Mouse (Mus musculus) stomach, embryonic 15.5 days (tissue): Measurements from ENCODE around the gene Gm4869. TPM values are rescaled to one million over a fixed set of nuclear protein-coding genes. Genes with fewer than 3 reads are reported as not detected.
A peak's percentile ranks its signal among the peaks of the same experiment; 100 is the strongest.

Experiments
- ATAC-seq: fragments of 200-750 bp; cut with Nextera tagmentation; 2 replicates; pipeline ENCODE4 v1.8.0; 2017; ENCODE audit warnings: low read depth, moderate number of reproducible peaks, moderate TSS enrichment; ENCODE audit not compliant: insufficient read depth, low FRiP score
- H3K27ac ChIP-seq: fragments of 300-500 bp; sonication (generic); 2 replicates; pipeline ENCODE4 v1.5.1; 2015; ENCODE audit warnings: mild to moderate bottlenecking, inconsistent platforms
- H3K27me3 ChIP-seq: fragments of 300-500 bp; sonication (generic); replicated peaks from 2 replicates; pipeline ENCODE4 v1.6.1; 2015; ENCODE audit warnings: inconsistent platforms
- H3K36me3 ChIP-seq: fragments of 300-500 bp; sonication (generic); 2 replicates; pipeline ENCODE4 v1.6.1; 2015; ENCODE audit warnings: inconsistent platforms
- H3K4me1 ChIP-seq: fragments of 300-500 bp; sonication (generic); 2 replicates; pipeline ENCODE4 v1.6.1; 2015; ENCODE audit warnings: inconsistent platforms
- H3K4me2 ChIP-seq: fragments of 300-500 bp; sonication (generic); 2 replicates; pipeline ENCODE4 v1.6.1; 2015; ENCODE audit warnings: mild to moderate bottlenecking, inconsistent platforms
- H3K4me3 ChIP-seq: fragments of 300-500 bp; sonication (generic); replicated peaks from 2 replicates; pipeline ENCODE4 v1.5.1; 2015; ENCODE audit warnings: inconsistent platforms
- H3K9ac ChIP-seq: fragments of 300-500 bp; sonication (generic); 2 replicates; pipeline ENCODE4 v1.6.1; 2015; ENCODE audit warnings: inconsistent platforms
- H3K9me3 ChIP-seq: fragments of 300-500 bp; sonication (generic); 2 replicates; pipeline ENCODE4 v1.6.1; 2016; ENCODE audit warnings: inconsistent platforms
- WGBS: fragments of 180-500 bp; shearing (Covaris S2); methylation state at CpG from one replicate; pipeline ENCODE4 v1.1.7; 2015; 5-methylcytosine and 5-hydroxymethylcytosine counted together
- polyA plus RNA-seq: library from polyadenylated mRNA; unstranded; fragments of >200 nt; fragmentation: Nextera tagmentation; extraction: Ambion mirVana; gene quantifications from 2 replicates; pipeline ENCODE4 v1.2.1, GENCODE M21; 2015

Gm4869 gene
- polyA plus RNA-seq, 1 experiment from 2014 or later = not detected

GRCm38 (mm10) chr5:140509204-140509603 lies 63.8 kb downstream of the Gm4869 start:
- H3K9ac ChIP-seq = no peak overlapping the region
- H3K4me3 ChIP-seq = no peak overlapping the region
- H3K4me1 ChIP-seq = peaks cover 41% of the 10 kb centered on the region
- no peak overlapping the region for H3K27ac ChIP-seq
- no peaks in the 10 kb centered on the region for H3K9me3 ChIP-seq
- 55% methylated on average over 9 of the region's 9 CpGs for WGBS
- no peaks in the 10 kb centered on the region for H3K27me3 ChIP-seq
- no peak for ATAC-seq
- no peak overlapping the region for H3K4me2 ChIP-seq
- no peaks in the 10 kb centered on the region for H3K36me3 ChIP-seq

GRCm38 (mm10) chr5:140510012-140511000 lies 64.9 kb downstream of the Gm4869 start:
- WGBS = 53% methylated on average over 27 of the region's 27 CpGs
- H3K9me3 ChIP-seq = no peaks in the 10 kb centered on the region
- no peak overlapping the region for H3K27ac ChIP-seq
- ATAC-seq = no peak
- H3K4me1 ChIP-seq = peaks cover 43% of the 10 kb centered on the region
- H3K9ac ChIP-seq = no peak overlapping the region
- H3K4me2 ChIP-seq = no peak overlapping the region
- H3K27me3 ChIP-seq = no peaks in the 10 kb centered on the region
- H3K4me3 ChIP-seq = no peak overlapping the region
- H3K36me3 ChIP-seq = no peaks in the 10 kb centered on the region

GRCm38 (mm10) chr5:140513921-140514320 lies 68.5 kb downstream of the Gm4869 start:
- no peak overlapping the region for H3K9ac ChIP-seq
- H3K4me2 ChIP-seq = no peak overlapping the region
- 73% methylated on average over 8 of the region's 8 CpGs for WGBS
- peaks cover 15% of the 10 kb centered on the region for H3K4me1 ChIP-seq
- no peak overlapping the region for H3K4me3 ChIP-seq
- no peaks in the 10 kb centered on the region for H3K9me3 ChIP-seq
- no peaks in the 10 kb centered on the region for H3K36me3 ChIP-seq
- H3K27me3 ChIP-seq = no peaks in the 10 kb centered on the region
- no peak for ATAC-seq
- H3K27ac ChIP-seq = no peak overlapping the region

- Histone ChIP-seq H3K27me3 (no peaks in the 10 kb centered on the region), H3K4me1 (peaks cover 14% of the 10 kb centered on the region), H3K4me3 (no peak overlapping the region), H3K4me2 (no peak overlapping the region), H3K36me3 (no peaks in the 10 kb centered on the region), H3K27ac (no peak overlapping the region), H3K9me3 (no peaks in the 10 kb centered on the region), H3K9ac (no peak overlapping the region)
- peak; percentile 24 for ATAC-seq
- WGBS = 23% methylated on average over 7 of the region's 7 CpGs
These were observed 69.5 kb downstream of the Gm4869 start for GRCm38 (mm10) chr5:140514799-140515486.

- H3K27me3 ChIP-seq = no peaks in the 10 kb centered on the region
- 88% methylated on average over 21 of the region's 21 CpGs for WGBS
- no peak for ATAC-seq
- H3K4me1 ChIP-seq = peaks cover 9% of the 10 kb centered on the region
- no peaks in the 10 kb centered on the region for H3K36me3 ChIP-seq
- no peak overlapping the region for H3K4me2 ChIP-seq
- H3K9me3 ChIP-seq = no peaks in the 10 kb centered on the region
- H3K9ac ChIP-seq = no peak overlapping the region
- H3K4me3 ChIP-seq = no peak overlapping the region
- H3K27ac ChIP-seq = no peak overlapping the region
These were observed 71.9 kb downstream of the Gm4869 start for GRCm38 (mm10) chr5:140517159-140517920.

- no peaks in the 10 kb centered on the region for H3K36me3 ChIP-seq
- H3K9ac ChIP-seq = no peak overlapping the region
- 71% methylated on average over 4 of the region's 4 CpGs for WGBS
- H3K9me3 ChIP-seq = no peaks in the 10 kb centered on the region
- H3K4me3 ChIP-seq = no peak overlapping the region
- ATAC-seq = no peak
- no peaks in the 10 kb centered on the region for H3K27me3 ChIP-seq
- peaks cover 9% of the 10 kb centered on the region for H3K4me1 ChIP-seq
- H3K4me2 ChIP-seq = no peak overlapping the region
- H3K27ac ChIP-seq = no peak overlapping the region
These were observed 72.4 kb downstream of the Gm4869 start for GRCm38 (mm10) chr5:140517921-140518230.

GRCm38 (mm10) chr5:140521196-140521595 lies 75.8 kb downstream of the Gm4869 start:
- H3K4me2 ChIP-seq = no peak overlapping the region
- H3K4me3 ChIP-seq = no peak overlapping the region
- peaks cover 14% of the 10 kb centered on the region; the same call in 1 of the 2 replicates for H3K36me3 ChIP-seq
- ATAC-seq = no peak
- no peaks in the 10 kb centered on the region for H3K27me3 ChIP-seq
- no peak overlapping the region for H3K9ac ChIP-seq
- no peaks in the 10 kb centered on the region for H3K4me1 ChIP-seq
- no peak overlapping the region for H3K27ac ChIP-seq
- 88% methylated on average over 1 of the region's 1 CpGs for WGBS
- no peaks in the 10 kb centered on the region for H3K9me3 ChIP-seq

GRCm38 (mm10) chr5:140526754-140527153 lies 81.3 kb downstream of the Gm4869 start:
- H3K36me3 ChIP-seq = peaks cover 22% of the 10 kb centered on the region; the same call in 1 of the 2 replicates
- H3K9ac ChIP-seq = no peak overlapping the region
- no peaks in the 10 kb centered on the region for H3K9me3 ChIP-seq
- no peak overlapping the region for H3K27ac ChIP-seq
- no peak for ATAC-seq
- no peak overlapping the region for H3K4me2 ChIP-seq
- no peaks in the 10 kb centered on the region for H3K4me1 ChIP-seq
- H3K4me3 ChIP-seq = no peak overlapping the region
- H3K27me3 ChIP-seq = no peaks in the 10 kb centered on the region
- WGBS = 94% methylated on average over 2 of the region's 2 CpGs

GRCm38 (mm10) chr5:140538111-140538683 lies 92.8 kb downstream of the Gm4869 start:
- no peaks in the 10 kb centered on the region for H3K9me3 ChIP-seq
- no peak overlapping the region for H3K27ac ChIP-seq
- H3K4me3 ChIP-seq = no peak overlapping the region
- H3K4me2 ChIP-seq = no peak overlapping the region
- ATAC-seq = no peak
- no peaks in the 10 kb centered on the region for H3K27me3 ChIP-seq
- H3K4me1 ChIP-seq = peaks cover 7% of the 10 kb centered on the region; the same call in 1 of the 2 replicates
- H3K36me3 ChIP-seq = no peaks in the 10 kb centered on the region
- WGBS = 72% methylated on average over 13 of the region's 13 CpGs
- no peak overlapping the region for H3K9ac ChIP-seq

- Histone ChIP-seq H3K4me2 (no peak overlapping the region), H3K4me1 (peaks cover 7% of the 10 kb centered on the region; the same call in 1 of the 2 replicates), H3K9ac (no peak overlapping the region), H3K36me3 (no peaks in the 10 kb centered on the region), H3K27ac (no peak overlapping the region), H3K4me3 (no peak overlapping the region), H3K27me3 (no peaks in the 10 kb centered on the region), H3K9me3 (no peaks in the 10 kb centered on the region)
- WGBS = 12% methylated on average over 8 of the region's 8 CpGs
- ATAC-seq = 0 out of 2 replicates have a peak, but pooled peaks have one; percentile 25
These were observed 94.7 kb downstream of the Gm4869 start for GRCm38 (mm10) chr5:140540106-140540505.

- Histone ChIP-seq H3K9ac (no peak overlapping the region), H3K4me2 (no peak overlapping the region), H3K36me3 (no peaks in the 10 kb centered on the region), H3K27ac (no peak overlapping the region), H3K4me3 (no peak overlapping the region), H3K4me1 (no peaks in the 10 kb centered on the region), H3K9me3 (no peaks in the 10 kb centered on the region), H3K27me3 (no peaks in the 10 kb centered on the region)
- ATAC-seq = no peak
- 69% methylated on average over 9 of the region's 9 CpGs for WGBS
These were observed 97.5 kb downstream of the Gm4869 start for GRCm38 (mm10) chr5:140542811-140543575.
